Mouse (Mus musculus) ovary, postnatal 10 days (tissue): Measurements from ENCODE around the gene Olfr830.
"Not testable (repeated sequence)": the region's sequence is repeated elsewhere in the genome, so short reads cannot be mapped to it uniquely, and the experiment has no call there.

ENCODE experiments used
- DNase-seq: peaks from one replicate; pipeline ENCODE4 v3.0.0; 2022; ENCODE audit warnings: low spot score

Olfr830 gene

DNA sequence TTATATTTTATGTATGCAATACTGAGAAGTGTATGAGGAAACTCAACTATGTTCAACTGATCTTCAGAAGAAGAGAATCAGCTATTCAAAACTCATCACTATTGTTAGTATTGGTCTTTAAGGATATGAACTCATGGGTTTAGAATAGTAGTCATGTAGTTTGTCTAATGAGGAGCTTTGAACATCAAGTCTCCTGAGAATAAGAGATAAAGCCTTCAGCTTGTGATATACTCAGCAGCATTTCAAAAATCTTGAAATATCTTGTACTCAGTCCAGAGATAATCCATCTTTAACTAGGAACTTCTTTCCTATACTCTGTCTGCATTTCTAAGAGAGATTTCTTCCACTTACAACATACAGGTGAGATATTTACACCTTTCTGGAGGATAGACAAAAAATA is at the start of gene Olfr830:
Gene Olfr830 (plus strand): TSS at position 301 of the 400 bp plus-strand sequence.
- DNase-seq: no peak

DNA sequence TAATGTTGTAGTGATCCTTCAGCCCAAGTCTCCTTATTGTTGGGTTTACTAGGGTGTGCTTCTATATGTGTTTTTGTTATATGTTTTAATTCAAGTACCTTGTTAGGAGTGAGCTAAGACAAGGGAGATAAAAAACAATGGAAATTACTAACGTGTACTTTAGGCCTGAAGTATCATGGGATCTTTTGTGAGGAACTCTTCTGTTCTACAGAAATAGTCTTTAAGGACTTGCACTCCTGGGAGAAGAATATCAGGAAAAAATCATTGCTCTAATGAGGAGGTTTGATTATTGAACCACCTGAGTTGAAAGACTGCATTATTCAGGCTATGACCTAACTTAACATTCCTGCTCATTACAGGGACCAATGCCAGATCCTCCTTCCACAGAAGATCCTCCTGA is 19.9 kb upstream of the Olfr830 start, which contains the start of gene Olfr829:
Gene Olfr829 (plus strand): TSS at position 301 of the 400 bp plus-strand sequence.
- no peak for DNase-seq

DNA sequence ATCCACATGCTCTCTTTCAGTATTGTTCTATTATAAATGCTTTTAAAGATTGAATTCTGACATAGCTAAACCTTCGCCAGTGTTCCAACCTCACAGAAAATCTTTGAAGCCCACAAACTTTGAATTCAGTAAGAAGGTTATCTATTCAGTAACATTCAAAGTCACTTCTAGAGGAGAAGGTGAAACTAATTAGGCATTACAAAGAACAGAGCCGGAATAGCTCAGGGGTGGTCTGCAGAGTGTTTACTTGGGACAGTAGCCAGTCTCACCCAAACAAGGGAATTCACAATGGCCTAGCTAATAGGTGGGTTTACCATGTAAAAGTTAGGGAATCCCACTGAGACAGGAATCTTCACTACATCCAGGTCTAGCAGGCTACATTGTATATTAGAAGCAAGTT is 33.2 kb downstream of the Olfr830 start:
- DNase-seq: not testable (repeated sequence)

GRCm38 (mm10) chr9:18927921-18928320 is 53.4 kb downstream of the Olfr830 start:
- DNase-seq: not testable (repeated sequence)
